In the genomic region with DNA sequence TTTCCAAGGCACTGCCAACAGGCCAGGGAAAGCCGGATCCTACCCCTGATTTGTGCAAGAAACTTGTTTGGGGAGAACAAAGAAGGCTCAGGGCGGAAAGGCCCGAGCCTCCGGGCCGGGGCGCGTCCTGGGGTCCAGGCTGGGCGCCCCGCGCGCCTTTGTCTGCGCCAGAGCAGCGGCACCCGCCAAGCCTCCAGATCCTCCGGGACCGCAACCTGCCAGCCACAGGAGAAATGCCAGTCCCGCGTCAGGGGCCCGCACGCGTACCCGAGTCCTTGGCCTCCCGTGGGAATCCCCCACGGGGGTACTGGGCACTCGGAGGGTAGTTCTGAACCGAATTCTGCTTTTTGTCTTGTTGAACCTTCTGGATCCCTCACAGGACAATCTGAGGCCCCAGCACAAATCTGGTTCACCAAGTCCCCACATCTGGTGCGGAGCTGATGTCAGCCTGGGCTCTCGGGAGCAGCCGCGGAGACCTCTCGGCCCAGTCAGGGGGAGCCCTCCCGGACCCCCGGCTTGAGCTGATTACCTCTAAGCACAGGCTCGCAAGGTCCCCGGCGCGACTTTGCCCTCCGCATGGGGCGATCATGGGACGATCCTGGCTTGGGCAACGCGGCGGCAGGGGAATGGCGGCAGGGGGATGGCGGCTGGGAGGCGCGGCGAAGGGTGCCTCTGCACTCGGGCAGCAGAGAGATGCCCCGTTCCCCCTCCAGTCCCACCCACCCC, we compare ENCODE assay signal across 7 mouse cellular contexts. TPM values are rescaled to one million over a fixed set of nuclear protein-coding genes. Genes with fewer than 3 reads are reported as not detected.
DNase-seq lines count a peak whose midpoint lies in the region; ATAC-seq and TF ChIP-seq lines count a peak whose summit lies in the region.

No protein-coding gene starts in this region.

- H3K36me3 ChIP-seq in ES-E14 (ENCODE audit: control insufficient read depth, insufficient read depth, low read length, poor library complexity, severe bottlenecking): no peaks in the 10 kb centered on the region
- no peaks in the 10 kb centered on the region for H3K36me3 ChIP-seq in heart, embryonic 12.5 days
- no peaks in the 10 kb centered on the region for H3K36me3 ChIP-seq in midbrain, embryonic 11.5 days (ENCODE audit: control insufficient read depth, insufficient read depth, low read length)
- H3K36me3 ChIP-seq in testis, adult 2 months (ENCODE audit: control insufficient read depth, insufficient read depth, low read length): no peaks in the 10 kb centered on the region

- no peaks in the 10 kb centered on the region for H3K9me3 ChIP-seq in ES-E14 (ENCODE audit: control insufficient read depth, insufficient read depth, low read depth, low read length)
- no peaks in the 10 kb centered on the region for H3K9me3 ChIP-seq in heart, embryonic 12.5 days (replicated peaks)
- no peaks in the 10 kb centered on the region for H3K9me3 ChIP-seq in midbrain, embryonic 11.5 days (ENCODE audit: control insufficient read depth, low read length)

- peak overlapping the region; percentile 81 to 87 for H3K4me3 ChIP-seq in ES-E14 (ENCODE audit: insufficient read depth in 1 of 2, low read depth in 1 of 2, low read length in 2 of 2, poor library complexity in 1 of 2, severe bottlenecking in 1 of 2)
- H3K4me3 ChIP-seq in heart, embryonic 12.5 days: peak overlapping the region; percentile 89
- peak overlapping the region; percentile 88 for H3K4me3 ChIP-seq in midbrain, embryonic 11.5 days (ENCODE audit: low read depth, low read length)
- H3K4me3 ChIP-seq in testis, adult 2 months (ENCODE audit: control insufficient read depth, low read depth, low read length): peak overlapping the region; percentile 69

- TF ChIP-seq CTCF in testis, adult 2 months (IDR thresholded peaks at IDR 0.05; ENCODE audit: control insufficient read depth, insufficient read depth, insufficient replicate concordance, low read depth, low read length): no peak

- H3K27ac ChIP-seq in ES-E14 (ENCODE audit: insufficient read depth, low read depth, low read length, poor library complexity, severe bottlenecking): no peak overlapping the region
- H3K27ac ChIP-seq in heart, embryonic 12.5 days (ENCODE audit: poor library complexity, severe bottlenecking): peak overlapping the region; percentile 94
- H3K27ac ChIP-seq in midbrain, embryonic 11.5 days (ENCODE audit: low read depth, low read length): no peak overlapping the region; the same call in 1 of the 2 replicates
- H3K27ac ChIP-seq in testis, adult 2 months (ENCODE audit: control insufficient read depth, insufficient read depth, low read depth, low read length): no peak overlapping the region; the same call in 1 of the 2 replicates

- DNase-seq in 3134 (ENCODE audit: extremely low read depth, insufficient read length, low spot score): peak; percentile 75
- DNase-seq in ES-E14 (ENCODE audit: low read depth, low spot score): peak; percentile 16
- DNase-seq in embryo, embryonic 10.5 days (ENCODE audit: low spot score): peak; percentile 66
- peak; percentile 69 to 77 for DNase-seq in kidney, postnatal 4 days
- peak; percentile 96 for DNase-seq in midbrain, embryonic 11.5 days (ENCODE audit: low spot score, missing footprints)

- H3K9ac ChIP-seq in ES-E14 (ENCODE audit: insufficient read depth, low read depth, low read length, poor library complexity, severe bottlenecking): peak overlapping the region; percentile 87
- peak overlapping the region; percentile 97 for H3K9ac ChIP-seq in heart, embryonic 12.5 days
- H3K9ac ChIP-seq in midbrain, embryonic 11.5 days (ENCODE audit: low read length): peak overlapping the region; percentile 98

- in situ Hi-C loops in ES-E14 (cut with MboI; ENCODE audit: low sequenced_read_pairs in 2 of 2, unreplicated experiment in 2 of 2): no loop called here

- H3K4me2 ChIP-seq in heart, embryonic 12.5 days: peak overlapping the region; percentile 83
- peak overlapping the region; percentile 73 for H3K4me2 ChIP-seq in midbrain, embryonic 11.5 days

- TF ChIP-seq POLR2A in testis, adult 2 months (IDR thresholded peaks at IDR 0.05; ENCODE audit: control insufficient read depth, low read depth, low read length): no peak

- ATAC-seq in heart, embryonic 12.5 days (ENCODE audit: insufficient number of reproducible peaks, low FRiP score): peak; percentile 52
- ATAC-seq in midbrain, embryonic 11.5 days (ENCODE audit: low FRiP score): peak; percentile 86

- peaks cover 0 to 6% of the 10 kb centered on the region in 2 experiments; a peak in 1 of 4 replicates for H3K4me1 ChIP-seq in ES-E14 (ENCODE audit: control insufficient read depth in 2 of 2, insufficient read depth in 2 of 2, low read length in 2 of 2, poor library complexity in 1 of 2)
- peaks cover 49% of the 10 kb centered on the region for H3K4me1 ChIP-seq in heart, embryonic 12.5 days (replicated peaks)
- peaks cover 17% of the 10 kb centered on the region for H3K4me1 ChIP-seq in midbrain, embryonic 11.5 days (ENCODE audit: control insufficient read depth, insufficient read depth, low read length)
- peaks cover 10% of the 10 kb centered on the region for H3K4me1 ChIP-seq in testis, adult 2 months (ENCODE audit: control insufficient read depth, insufficient read depth, low read length)

- H3K27me3 ChIP-seq in heart, embryonic 12.5 days (replicated peaks): no peaks in the 10 kb centered on the region
- peaks cover 2% of the 10 kb centered on the region; the same call in 1 of the 2 replicates for H3K27me3 ChIP-seq in midbrain, embryonic 11.5 days (ENCODE audit: control insufficient read depth, insufficient read depth, low read length)
- no peaks in the 10 kb centered on the region for H3K27me3 ChIP-seq in testis, adult 2 months (ENCODE audit: control insufficient read depth, insufficient read depth, low read length)

- WGBS in heart, embryonic 12.5 days: under 1% methylated on average over 50 of the region's 50 CpGs
- WGBS in midbrain, embryonic 11.5 days: 0% methylated on average over 47 of the region's 50 CpGs

TF ChIP-seq in ES-E14, 5 proteins besides CTCF, POLR2A, EP300 and RAD21:
- TF ChIP-seq HCFC1 (IDR thresholded peaks at IDR 0.05; ENCODE audit: borderline replicate concordance, insufficient read depth, low read length): peak; percentile 38; the same call in 1 of the 2 replicates
- TF ChIP-seq ZC3H11A (IDR thresholded peaks at IDR 0.05; ENCODE audit: borderline replicate concordance, low read depth, low read length): no peak

RNA-seq across cellular contexts. Expression of a gene that starts 30.5 kb away (rescaled TPM):
- total RNA-seq in ES-E14 (2012; rRNA removed): 24.1 and 24.6 TPM in 2 replicates
- 20.5 and 20.6 TPM in 2 replicates for polyA plus RNA-seq in heart, embryonic 12.5 days (2016; fragmentation: Nextera tagmentation; extraction: Ambion mirVana)
- polyA plus RNA-seq in midbrain, embryonic 11.5 days (2014; fragmentation: Nextera tagmentation; extraction: Ambion mirVana): 14.8 and 15.2 TPM in 2 replicates
- polyA plus RNA-seq in testis, adult 2 months (2012; rRNA removed): 43.2 and 54.9 TPM in 2 replicates

Comparison
In these comparisons a context has a peak if more than half of its experiments do, and no peak if none do; other contexts are left out.
1. DNase-seq: peak in every context shown above with its lines; median percentile 96 in midbrain, embryonic 11.5 days; 75 in 3134; 73 in kidney, postnatal 4 days; 66 in embryo, embryonic 10.5 days; 16 in ES-E14.